In the genomic region with DNA sequence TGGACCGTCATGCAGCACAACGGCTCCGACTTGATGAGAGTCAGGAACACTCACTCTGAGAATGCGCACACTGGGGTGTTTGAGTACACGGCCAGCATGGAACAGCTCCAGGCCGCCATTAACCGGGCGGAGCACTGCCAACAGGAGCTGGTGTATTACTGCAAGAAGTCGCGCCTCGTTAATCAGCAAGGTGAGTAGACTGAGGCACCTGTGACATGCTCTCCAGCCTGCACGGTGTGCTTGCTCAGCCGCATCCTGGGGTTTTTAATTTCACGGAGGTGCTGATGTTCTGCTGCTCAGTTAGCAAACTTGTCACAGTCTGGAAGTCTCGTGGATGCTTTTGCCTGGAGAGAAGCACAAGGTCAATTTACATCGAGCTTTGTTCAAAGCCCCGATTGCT, we compare ENCODE assay signal across 22 mouse cellular contexts.
DNase-seq lines count a peak whose midpoint lies in the region; ATAC-seq lines count a peak whose summit lies in the region.
"Had no signal": no experiment of that assay in that cellular context is flagged by ENCODE, and none has a peak within 500 bp of the region (broad histone marks: within the 10 kb centered on the region; RNA-seq: fewer than 3 reads in every experiment).

No protein-coding gene starts in this region.

- H3K9ac ChIP-seq in kidney, embryonic 14.5 days (ENCODE audit: low read depth, low read length), result no peak overlapping the region
- no peak overlapping the region for H3K9ac ChIP-seq in hindbrain, embryonic 16.5 days (ENCODE audit: low read depth, low read length)
- H3K9ac ChIP-seq: embryonic facial prominence, embryonic 13.5 days; forebrain, embryonic 15.5 days; hindbrain, embryonic 15.5 days; limb, embryonic 13.5 days had no signal

- no peaks in the 10 kb centered on the region for H3K9me3 ChIP-seq in kidney, embryonic 14.5 days (ENCODE audit: control insufficient read depth, low read length)
- no peaks in the 10 kb centered on the region for H3K9me3 ChIP-seq in hindbrain, embryonic 16.5 days (ENCODE audit: control insufficient read depth, low read length)
- H3K9me3 ChIP-seq: embryonic facial prominence, embryonic 13.5 days; forebrain, embryonic 10.5 days; forebrain, embryonic 15.5 days; hindbrain, embryonic 10.5 days; hindbrain, embryonic 15.5 days; limb, embryonic 13.5 days had no signal

- peak; percentile 83; the same call in 1 of the 2 replicates for ATAC-seq in kidney, embryonic 14.5 days (ENCODE audit: low FRiP score, low TSS enrichment)
- no peak for ATAC-seq in hindbrain, embryonic 16.5 days
- ATAC-seq: activated CD4-positive, CD25-positive, alpha-beta regulatory T cell, adult 4 months; forebrain, embryonic 15.5 days had no signal

- H3K4me1 ChIP-seq in kidney, embryonic 14.5 days (ENCODE audit: control insufficient read depth, insufficient read depth, low read length), result no peaks in the 10 kb centered on the region
- no peaks in the 10 kb centered on the region for H3K4me1 ChIP-seq in hindbrain, embryonic 16.5 days (ENCODE audit: control insufficient read depth, insufficient read depth, low read depth, low read length)
- H3K4me1 ChIP-seq: forebrain, embryonic 10.5 days; forebrain, embryonic 15.5 days; hindbrain, embryonic 10.5 days; hindbrain, embryonic 15.5 days; limb, embryonic 13.5 days had no signal

- no peaks in the 10 kb centered on the region for H3K36me3 ChIP-seq in kidney, embryonic 14.5 days (ENCODE audit: control insufficient read depth, insufficient read depth, low read length)
- no peaks in the 10 kb centered on the region; the same call in 1 of the 2 replicates for H3K36me3 ChIP-seq in hindbrain, embryonic 16.5 days (ENCODE audit: control insufficient read depth, insufficient read depth, low read length)
- H3K36me3 ChIP-seq: embryonic facial prominence, embryonic 13.5 days; forebrain, embryonic 10.5 days; hindbrain, embryonic 10.5 days; hindbrain, embryonic 15.5 days; limb, embryonic 13.5 days had no signal

- no peak overlapping the region for H3K4me3 ChIP-seq in kidney, embryonic 14.5 days (ENCODE audit: low read length)
- H3K4me3 ChIP-seq in hindbrain, embryonic 16.5 days (ENCODE audit: low read length), result no peak overlapping the region
- H3K4me3 ChIP-seq: embryonic facial prominence, embryonic 13.5 days; forebrain, embryonic 10.5 days; forebrain, embryonic 15.5 days; hindbrain, embryonic 10.5 days; hindbrain, embryonic 15.5 days; layer of hippocampus, adult 2 months; limb, embryonic 13.5 days had no signal

- no peak overlapping the region for H3K27ac ChIP-seq in kidney, embryonic 14.5 days (ENCODE audit: low read depth, low read length)
- no peak overlapping the region for H3K27ac ChIP-seq in hindbrain, embryonic 16.5 days (ENCODE audit: low read depth, low read length)
- H3K27ac ChIP-seq: embryonic facial prominence, embryonic 13.5 days; forebrain, embryonic 10.5 days; forebrain, embryonic 15.5 days; hindbrain, embryonic 10.5 days; hindbrain, embryonic 15.5 days; kidney, postnatal 0 days; layer of hippocampus, adult 2 months; limb, embryonic 13.5 days had no signal

- no peaks in the 10 kb centered on the region for H3K27me3 ChIP-seq in kidney, embryonic 14.5 days (ENCODE audit: control insufficient read depth, insufficient read depth, low read length)
- no peaks in the 10 kb centered on the region for H3K27me3 ChIP-seq in hindbrain, embryonic 16.5 days (replicated peaks; ENCODE audit: control insufficient read depth, insufficient read depth, low read length)
- H3K27me3 ChIP-seq: embryonic facial prominence, embryonic 13.5 days; forebrain, embryonic 15.5 days; hindbrain, embryonic 15.5 days; limb, embryonic 13.5 days had no signal

- WGBS in kidney, embryonic 14.5 days, result 68% methylated on average over 17 of the region's 17 CpGs
- WGBS in hindbrain, embryonic 16.5 days, result 93% methylated on average over 17 of the region's 17 CpGs

- H3K4me2 ChIP-seq in kidney, embryonic 14.5 days (replicated peaks; ENCODE audit: low read depth, low read length), result no peak overlapping the region
- H3K4me2 ChIP-seq in hindbrain, embryonic 16.5 days (ENCODE audit: low read length), result no peak overlapping the region
- H3K4me2 ChIP-seq: embryonic facial prominence, embryonic 13.5 days; forebrain, embryonic 15.5 days; hindbrain, embryonic 15.5 days; limb, embryonic 13.5 days; liver, embryonic 11.5 days had no signal

- peak; percentile 6 to 13 for DNase-seq in cerebellum, postnatal 10 days
- no peak for DNase-seq in cerebellum, adult 8-10 months
- no peak for DNase-seq in kidney, adult 11 months
- DNase-seq in ZHBTc4 (ENCODE audit: low read depth, low spot score), result peak; percentile 23
- DNase-seq in kidney, postnatal 4 days, result peak; percentile 16 to 26
- DNase-seq: adrenal gland, adult 8-10 months; embryo, embryonic 11 days; heart, postnatal 14 days; lung, postnatal 4 days; midbrain, embryonic 14.5 days had no signal

Comparison
In these comparisons a context has a peak if more than half of its experiments do, and no peak if none do; other contexts are left out.
1. DNase-seq: peak in cerebellum, postnatal 10 days (2 of 2), ZHBTc4 (single experiment) and kidney, postnatal 4 days (2 of 2); none in cerebellum, adult 8-10 months (single experiment) and kidney, adult 11 months (single experiment).